Mouse (Mus musculus): ENCODE results near the gene St6galnac5.
A peak's percentile ranks its signal among the peaks of the same experiment; 100 is the strongest.

DNA sequence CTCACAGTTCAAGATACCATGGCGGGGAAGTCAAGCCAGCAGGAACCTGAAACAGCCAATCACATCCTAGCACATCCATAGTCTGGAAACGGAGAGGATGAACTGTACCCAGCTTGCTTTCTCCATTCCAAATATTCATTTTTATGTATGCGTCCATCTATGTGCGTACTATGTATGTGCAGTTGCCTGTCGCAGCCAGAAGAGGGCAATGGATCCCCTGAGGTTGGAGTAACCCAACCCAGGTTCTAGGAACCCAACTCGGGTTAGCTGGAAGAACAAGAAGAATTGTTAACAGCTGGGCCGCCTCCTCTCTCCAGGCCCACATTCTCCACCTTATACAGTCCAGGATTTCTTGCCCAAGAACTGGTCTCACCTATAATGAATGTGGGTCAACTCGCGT is 31.1 kb downstream of the St6galnac5 start:
- no peak for TF ChIP-seq MAFK (IDR thresholded peaks at IDR 0.05; ENCODE audit: insufficient replicate concordance, low read length)
- TF ChIP-seq TCF12 (IDR thresholded peaks at IDR 0.05; ENCODE audit: low read depth, low read length), result no peak
- no peak for TF ChIP-seq MXI1 (IDR thresholded peaks at IDR 0.05; ENCODE audit: low read depth, low read length)
- TF ChIP-seq SMC3 (IDR thresholded peaks at IDR 0.05; ENCODE audit: low read depth, low read length), result peak; percentile 30; the same call in 1 of the 2 replicates
- no peak for TF ChIP-seq EP300 (IDR thresholded peaks at IDR 0.05; ENCODE audit: low read length)
- TF ChIP-seq KAT2A (IDR thresholded peaks at IDR 0.05; ENCODE audit: insufficient replicate concordance, low read length), result no peak
- peak in 1 of 2 experiments; percentile 34; a peak in 2 of 4 replicates for TF ChIP-seq CTCF (conservative IDR thresholded peaks at IDR 0.05 in 1 of 2, IDR thresholded peaks at IDR 0.05 in 1 of 2; ENCODE audit: low read depth in 2 of 2, low read length in 2 of 2)
- TF ChIP-seq ZC3H11A (IDR thresholded peaks at IDR 0.05; ENCODE audit: low read depth, low read length), result no peak
- TF ChIP-seq BHLHE40 (IDR thresholded peaks at IDR 0.05; ENCODE audit: low read depth, low read length), result no peak
- no peak for TF ChIP-seq SIN3A (IDR thresholded peaks at IDR 0.05; ENCODE audit: low read length)
- no peak for TF ChIP-seq USF2 (conservative IDR thresholded peaks at IDR 0.05; ENCODE audit: low read depth, low read length)
- no peak for TF ChIP-seq POLR2A (IDR thresholded peaks at IDR 0.05; ENCODE audit: low read depth, low read length)
- TF ChIP-seq MAX (IDR thresholded peaks at IDR 0.05; ENCODE audit: low read length), result no peak
- TF ChIP-seq CHD2 (IDR thresholded peaks at IDR 0.05; ENCODE audit: low read length), result no peak

All from CH12.LX (cell line).